Mouse (Mus musculus) heart, adult 2 months (tissue): Measurements from ENCODE around the gene Myl10. TPM values are rescaled to one million over a fixed set of nuclear protein-coding genes. Genes with fewer than 3 reads are reported as not detected.
"Not testable (repeated sequence)": the region's sequence is repeated elsewhere in the genome, so short reads cannot be mapped to it uniquely, and the experiment has no call there.

Experiments used
- DNase-seq, 2 experiments: peaks; one replicate each; pipeline ENCODE4 v3.0.0; 2021
- H3K27ac ChIP-seq: fragments of 200-600 bp; 2 replicates; pipeline ENCODE4 v1.8.1; 2022
- H3K27me3 ChIP-seq: fragments of 200-500 bp; 2 replicates; pipeline ENCODE4 v1.6.1; 2012; ENCODE audit warnings: mild to moderate bottlenecking, low read length, inconsistent platforms, mixed read lengths; ENCODE audit not compliant: control insufficient read depth, insufficient read depth
- H3K36me3 ChIP-seq: fragments of 200-500 bp; 2 replicates; pipeline ENCODE4 v1.6.1; 2012; ENCODE audit warnings: low read length, inconsistent platforms; ENCODE audit not compliant: control insufficient read depth, insufficient read depth
- H3K4me1 ChIP-seq: fragments of 200-500 bp; 2 replicates; pipeline ENCODE4 v1.6.1; 2011; ENCODE audit warnings: low read length; ENCODE audit not compliant: control insufficient read depth, insufficient read depth
- H3K4me3 ChIP-seq: fragments of 200-600 bp; 2 replicates; pipeline ENCODE4 v1.8.1; 2022
- H3K79me2 ChIP-seq: fragments of 200-500 bp; replicated peaks from 2 replicates; pipeline ENCODE4 v1.6.1; 2012; ENCODE audit warnings: mild to moderate bottlenecking, inconsistent platforms, low read length, moderate library complexity, mixed read lengths; ENCODE audit not compliant: control insufficient read depth, insufficient read depth
- H3K9ac ChIP-seq: fragments of 200-500 bp; 2 replicates; pipeline ENCODE4 v1.6.1; 2012; ENCODE audit warnings: low read depth, mild to moderate bottlenecking, control low read depth, inconsistent platforms, low read length, mixed read lengths
- CTCF ChIP-seq: fragments of 200-600 bp; IDR thresholded peaks from 2 replicates; pipeline ENCODE4 v1.8.1; 2022; ENCODE audit warnings: antibody characterized with exemption, mild to moderate bottlenecking, moderate library complexity
- EP300 ChIP-seq: fragments of 200-500 bp; IDR thresholded peaks from 2 replicates; pipeline ENCODE4 v1.6.1; 2011; ENCODE audit warnings: low read depth, low read length, control low read depth; ENCODE audit not compliant: insufficient read depth
- POLR2A ChIP-seq: fragments of 200-500 bp; IDR thresholded peaks from 2 replicates; pipeline ENCODE4 v1.6.1; 2011; ENCODE audit warnings: mild to moderate bottlenecking, low read depth, low read length, control low read depth; ENCODE audit not compliant: insufficient read depth
- WGBS: fragments of 180-500 bp; shearing (Covaris S2); methylation state at CpG from one replicate; pipeline ENCODE4 v1.1.7; 2018; 5-methylcytosine and 5-hydroxymethylcytosine counted together
- intact Hi-C: fragments of 180-260 bp; cut with DNase I; formaldehyde crosslinking; loops from one replicate; pipeline ENCODE4 v1.15.1; 2025
- polyA plus RNA-seq: library from polyadenylated mRNA; depleted of rRNA; stranded (reverse); fragments of >200 nt; gene quantifications from 2 replicates; pipeline ENCODE4 v1.2.3, GENCODE M21; 2012; rRNA removed
- total RNA-seq, 2 experiments: library from RNA; stranded (reverse); gene quantifications; 2 replicates each; pipeline ENCODE4 v1.2.3; 2021

Myl10 gene
- total and polyA plus RNA-seq, 3 experiments, result not detected

GRCm38 (mm10) chr5:136721596-136721995 lies 28.6 kb downstream of the Myl10 start:
- intact Hi-C loops, result no loop called here
- TF ChIP-seq EP300, result no peak
- TF ChIP-seq POLR2A, result no peak
- no peak for TF ChIP-seq CTCF

GRCm38 (mm10) chr5:136726271-136726670 lies 33.3 kb downstream of the Myl10 start:
- H3K27me3 ChIP-seq, DNase-seq, H3K4me3 ChIP-seq, intact Hi-C loops, H3K4me1 ChIP-seq, H3K27ac ChIP-seq, H3K9ac ChIP-seq, H3K36me3 ChIP-seq, H3K79me2 ChIP-seq: not testable (repeated sequence)
- WGBS, result 74% methylated on average over 5 of the region's 5 CpGs

More at GRCm38 (mm10) chr5:136721596-136721995, 28.6 kb downstream of the Myl10 start:
- Histone ChIP-seq H3K4me3 (no peak overlapping the region), H3K36me3 (no peaks in the 10 kb centered on the region), H3K9ac (no peak overlapping the region), H3K4me1 (no peaks in the 10 kb centered on the region), H3K27me3 (no peaks in the 10 kb centered on the region), H3K79me2 (no peaks in the 10 kb centered on the region), H3K27ac (no peak overlapping the region)
- WGBS, result 59% methylated on average over 5 of the region's 5 CpGs
- DNase-seq, result no peak

GRCm38 (mm10) chr5:136738918-136739317 lies 46.0 kb downstream of the Myl10 start:
- DNase-seq, result no peak

GRCm38 (mm10) chr5:136746596-136746995 lies 53.6 kb downstream of the Myl10 start:
- H3K36me3 ChIP-seq, result no peaks in the 10 kb centered on the region
- H3K27ac ChIP-seq, result no peak overlapping the region
- no peaks in the 10 kb centered on the region for H3K79me2 ChIP-seq
- no peak overlapping the region for H3K4me3 ChIP-seq
- no peaks in the 10 kb centered on the region for H3K4me1 ChIP-seq
- H3K9ac ChIP-seq, result no peak overlapping the region
- DNase-seq, result no peak
- 79% methylated on average over 9 of the region's 9 CpGs for WGBS
- intact Hi-C loops, result no loop called here
- TF ChIP-seq CTCF (no peak), EP300 (no peak), POLR2A (no peak)
- H3K27me3 ChIP-seq, result no peaks in the 10 kb centered on the region

More at GRCm38 (mm10) chr5:136738918-136739317, 46.0 kb downstream of the Myl10 start:
- TF ChIP-seq CTCF (no peak), POLR2A (no peak), EP300 (no peak)
- Histone ChIP-seq H3K36me3 (no peaks in the 10 kb centered on the region), H3K79me2 (no peaks in the 10 kb centered on the region), H3K27ac (no peak overlapping the region), H3K9ac (no peak overlapping the region), H3K4me1 (no peaks in the 10 kb centered on the region), H3K27me3 (no peaks in the 10 kb centered on the region), H3K4me3 (no peak overlapping the region)
- 58% methylated on average over 6 of the region's 6 CpGs for WGBS
- intact Hi-C loops, result no loop called here

Other genes starting within 250 kb of the Myl10 start
- 100 to 1,000 TPM in 1 of 2 experiments, 10 to 100 TPM in 1; 85.8 to 101 TPM for gene Cux1, start 125.7 kb upstream of the Myl10 start, total RNA-seq
- gene Cux1, start 125.7 kb upstream of the Myl10 start, polyA plus RNA-seq, result 46.8 and 65.3 TPM in 2 replicates
- gene Col26a1, start 190.1 kb downstream of the Myl10 start, total RNA-seq, result under 1 TPM; 0.26 to 0.32 TPM
- 0.61 and 1.3 TPM in 2 replicates for gene Col26a1, start 190.1 kb downstream of the Myl10 start, polyA plus RNA-seq
- gene Ift22, start 215.0 kb downstream of the Myl10 start, total RNA-seq, result 10 to 100 TPM in 1 of 2 experiments, 1 to 10 TPM in 1; 8.7 to 10.9 TPM
- gene Ift22, start 215.0 kb downstream of the Myl10 start, polyA plus RNA-seq, result 7.2 and 7.8 TPM in 2 replicates